Mouse (Mus musculus): ENCODE measurements around the gene Ascl4.

Ascl4 gene

GRCm38 (mm10) chr10:85968731-85969130 is 41.2 kb downstream of the Ascl4 start:
- no peak for DNase-seq (ENCODE audit: low spot score in 2 of 2)

GRCm38 (mm10) chr10:85969894-85970620 is 42.6 kb downstream of the Ascl4 start:
- no peak for DNase-seq (ENCODE audit: low spot score in 2 of 2)

- DNase-seq (ENCODE audit: low spot score in 2 of 2): no peak
Observed at GRCm38 (mm10) chr10:85971826-85972225, 44.3 kb downstream of the Ascl4 start.

- no peak for DNase-seq (ENCODE audit: low spot score in 2 of 2)
Observed at GRCm38 (mm10) chr10:85972915-85973314, 45.4 kb downstream of the Ascl4 start.

GRCm38 (mm10) chr10:85989412-85990115 is 62.1 kb downstream of the Ascl4 start:
- DNase-seq (ENCODE audit: low spot score in 2 of 2): no peak

- DNase-seq (ENCODE audit: low spot score in 2 of 2): no peak
Observed at GRCm38 (mm10) chr10:85992412-85992811, 64.9 kb downstream of the Ascl4 start.

GRCm38 (mm10) chr10:85993836-85994235 is 66.4 kb downstream of the Ascl4 start:
- no peak for DNase-seq (ENCODE audit: low spot score in 2 of 2)

GRCm38 (mm10) chr10:85994543-85995104 is 67.1 kb downstream of the Ascl4 start:
- no peak for DNase-seq (ENCODE audit: low spot score in 2 of 2)

Measured in thymus, postnatal 10 days (tissue).